ENCODE assay signal across 8 mouse cellular contexts in genomic region chr6:134896570-134897436, GRCm38 (mm10). TPM values are rescaled to one million over a fixed set of nuclear protein-coding genes. Genes with fewer than 3 reads are reported as not detected.
DNase-seq lines count a peak whose midpoint lies in the region; ATAC-seq lines count a peak whose summit lies in the region.

No protein-coding gene starts in this region.

- peaks cover 6% of the 10 kb centered on the region for H3K4me1 ChIP-seq in embryonic facial prominence, embryonic 14.5 days (ENCODE audit: control insufficient read depth, insufficient read depth, low read length)
- H3K4me1 ChIP-seq in intestine, embryonic 15.5 days (replicated peaks) = 0 out of 2 replicates have a peak, but pooled peaks cover 4% of the 10 kb centered on the region
- H3K4me1 ChIP-seq in midbrain, embryonic 16.5 days (ENCODE audit: control insufficient read depth, insufficient read depth, low read length) = peaks cover 8% of the 10 kb centered on the region

- peak overlapping the region; percentile 82 for H3K9ac ChIP-seq in embryonic facial prominence, embryonic 14.5 days (ENCODE audit: low read depth, low read length)
- H3K9ac ChIP-seq in intestine, embryonic 15.5 days = peak overlapping the region; percentile 47; the same call in 1 of the 2 replicates
- peak overlapping the region; percentile 91; the same call in 1 of the 2 replicates for H3K9ac ChIP-seq in midbrain, embryonic 16.5 days (ENCODE audit: low read depth, low read length)

- no peaks in the 10 kb centered on the region for H3K27me3 ChIP-seq in embryonic facial prominence, embryonic 14.5 days (replicated peaks; ENCODE audit: control insufficient read depth, insufficient read depth, low read length)
- H3K27me3 ChIP-seq in intestine, embryonic 15.5 days (replicated peaks) = no peaks in the 10 kb centered on the region
- no peaks in the 10 kb centered on the region for H3K27me3 ChIP-seq in midbrain, embryonic 16.5 days (ENCODE audit: control insufficient read depth, insufficient read depth, low read depth, low read length)

- peak overlapping the region; percentile 62 for H3K4me3 ChIP-seq in embryonic facial prominence, embryonic 14.5 days (ENCODE audit: low read depth, low read length)
- peak overlapping the region; percentile 47 for H3K4me3 ChIP-seq in intestine, embryonic 15.5 days (replicated peaks)
- H3K4me3 ChIP-seq in midbrain, embryonic 16.5 days (ENCODE audit: low read depth, low read length) = peak overlapping the region; percentile 62

- no peak overlapping the region; the same call in 1 of the 2 replicates for H3K27ac ChIP-seq in embryonic facial prominence, embryonic 14.5 days (replicated peaks; ENCODE audit: low read depth, low read length)
- H3K27ac ChIP-seq in intestine, embryonic 15.5 days = peak overlapping the region; percentile 99; the same call in 1 of the 2 replicates
- H3K27ac ChIP-seq in midbrain, embryonic 16.5 days (ENCODE audit: low read length) = no peak overlapping the region

- H3K4me2 ChIP-seq in embryonic facial prominence, embryonic 14.5 days (ENCODE audit: low read depth, low read length) = peak overlapping the region; percentile 70
- peak overlapping the region; percentile 74 for H3K4me2 ChIP-seq in intestine, embryonic 15.5 days (replicated peaks)
- peak overlapping the region; percentile 82 for H3K4me2 ChIP-seq in midbrain, embryonic 16.5 days (ENCODE audit: low read length)

- H3K36me3 ChIP-seq in embryonic facial prominence, embryonic 14.5 days (ENCODE audit: control insufficient read depth, insufficient read depth, low read length) = no peaks in the 10 kb centered on the region
- no peaks in the 10 kb centered on the region for H3K36me3 ChIP-seq in intestine, embryonic 15.5 days
- no peaks in the 10 kb centered on the region for H3K36me3 ChIP-seq in midbrain, embryonic 16.5 days (ENCODE audit: control insufficient read depth, insufficient read depth, low read length)

- no peaks in the 10 kb centered on the region for H3K9me3 ChIP-seq in embryonic facial prominence, embryonic 14.5 days (ENCODE audit: control insufficient read depth, low read length)
- no peaks in the 10 kb centered on the region for H3K9me3 ChIP-seq in intestine, embryonic 15.5 days
- no peaks in the 10 kb centered on the region for H3K9me3 ChIP-seq in midbrain, embryonic 16.5 days (replicated peaks; ENCODE audit: control insufficient read depth, low read length, poor library complexity, severe bottlenecking)

- no peak for ATAC-seq in embryonic facial prominence, embryonic 14.5 days (ENCODE audit: low read depth)
- ATAC-seq in intestine, embryonic 15.5 days = no peak
- 0 out of 2 replicates have a peak, but pooled peaks have one; percentile 0 for ATAC-seq in midbrain, embryonic 16.5 days

- 53% methylated on average over 15 of the region's 15 CpGs for WGBS in embryonic facial prominence, embryonic 14.5 days
- 43% methylated on average over 15 of the region's 15 CpGs for WGBS in intestine, embryonic 15.5 days
- 52% methylated on average over 15 of the region's 15 CpGs for WGBS in midbrain, embryonic 16.5 days

- peak; percentile 24 for DNase-seq in spleen, adult 12 weeks (ENCODE audit: low spot score)
- no peak for DNase-seq in spleen, postnatal 14 days (ENCODE audit: low spot score in 2 of 2)
- no peak for DNase-seq in embryonic facial prominence, embryonic 14.5 days (ENCODE audit: low spot score)
- no peak for DNase-seq in frontal cortex, postnatal 14 days (ENCODE audit: low spot score in 2 of 2)
- no peak for DNase-seq in left cerebral cortex, adult 18-20 months (ENCODE audit: low spot score in 2 of 2)
- no peak for DNase-seq in layer of hippocampus, postnatal 25 days (ENCODE audit: extremely low spot score in 1 of 2, low spot score in 1 of 2)

RNA-seq across cellular contexts. Expression of gene Gpr19, which starts 1.6 kb away (rescaled TPM):
- polyA plus RNA-seq in embryonic facial prominence, embryonic 14.5 days (2014; fragmentation: Nextera tagmentation; extraction: Ambion mirVana) = 8.0 and 8.8 TPM in 2 replicates
- 10.4 and 10.6 TPM in 2 replicates for polyA plus RNA-seq in intestine, embryonic 15.5 days (2015; fragmentation: Nextera tagmentation; extraction: Ambion mirVana)
- 44.7 and 46.8 TPM in 2 replicates for polyA plus RNA-seq in midbrain, embryonic 16.5 days (2015; fragmentation: Nextera tagmentation; extraction: Ambion mirVana)
- 10 to 100 TPM; 28.8 to 32.1 TPM for total RNA-seq in left cerebral cortex, adult 18-20 months (2021)
- total RNA-seq in layer of hippocampus, postnatal 25 days (2021) = 10 to 100 TPM; 25.2 to 28.3 TPM

RNA-seq across cellular contexts. Expression of gene Cdkn1b, which starts 23.4 kb away (rescaled TPM):
- polyA plus RNA-seq in embryonic facial prominence, embryonic 14.5 days (2014; fragmentation: Nextera tagmentation; extraction: Ambion mirVana) = 17.3 and 17.6 TPM in 2 replicates
- polyA plus RNA-seq in intestine, embryonic 15.5 days (2015; fragmentation: Nextera tagmentation; extraction: Ambion mirVana) = 15.3 and 15.9 TPM in 2 replicates
- polyA plus RNA-seq in midbrain, embryonic 16.5 days (2015; fragmentation: Nextera tagmentation; extraction: Ambion mirVana) = 20.7 and 22.6 TPM in 2 replicates
- total RNA-seq in left cerebral cortex, adult 18-20 months (2021) = 10 to 100 TPM; 38.2 to 40.5 TPM
- 10 to 100 TPM; 51.3 to 51.5 TPM for total RNA-seq in layer of hippocampus, postnatal 25 days (2021)
